Mouse (Mus musculus): ENCODE results near the gene Actr8. TPM values are rescaled to one million over a fixed set of nuclear protein-coding genes. Genes with fewer than 3 reads are reported as not detected.

The Actr8 gene
- total and polyA plus RNA-seq, 2 experiments from 2014 or later = 43.7 to 49.0 TPM

- no peaks in the 10 kb centered on the region for H3K27me3 ChIP-seq (ENCODE audit: insufficient read depth, low read length)
- ATAC-seq (ENCODE audit: low FRiP score) = no peak
- no peaks in the 10 kb centered on the region for H3K4me1 ChIP-seq (ENCODE audit: insufficient read depth, low read length)
- H3K9me3 ChIP-seq (ENCODE audit: low read length) = no peaks in the 10 kb centered on the region
- no peak overlapping the region for H3K27ac ChIP-seq (ENCODE audit: low read depth, low read length)
- no peak for DNase-seq (ENCODE audit: low spot score)
- H3K4me3 ChIP-seq (ENCODE audit: low read depth, low read length) = no peak overlapping the region
- no peak for TF ChIP-seq CTCF (IDR thresholded peaks at IDR 0.05)
- WGBS = 96% methylated on average over 6 of the region's 6 CpGs
- H3K9ac ChIP-seq (replicated peaks; ENCODE audit: low read length, poor library complexity, severe bottlenecking) = no peak overlapping the region
- peaks cover 94% of the 10 kb centered on the region for H3K36me3 ChIP-seq (ENCODE audit: insufficient read depth, low read length)
- H3K4me2 ChIP-seq (ENCODE audit: low read depth, low read length, poor library complexity, severe bottlenecking) = no peak overlapping the region
Measured at GRCm38 (mm10) chr14:29987276-29987675, 9.1 kb downstream of the Actr8 start.

DNA sequence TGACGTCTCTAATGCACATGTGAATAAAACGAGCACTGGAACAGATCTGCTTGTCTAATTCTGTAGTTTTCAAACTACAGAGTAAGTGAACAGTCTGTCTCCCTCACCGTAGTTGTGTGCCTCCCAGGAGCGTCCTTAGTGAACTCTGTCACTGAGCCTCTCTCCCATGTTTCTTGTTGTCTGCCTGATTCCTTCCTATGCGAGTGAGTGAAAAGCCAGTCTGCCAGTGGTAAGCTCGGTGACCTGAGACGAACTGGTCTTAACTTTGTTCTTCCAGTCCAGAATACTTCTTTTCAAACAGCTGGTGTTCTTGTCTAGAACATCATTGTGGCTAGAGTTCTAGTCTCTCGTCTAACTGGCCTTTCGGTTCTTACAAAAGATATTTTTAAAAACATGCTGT lies 9.6 kb downstream of the Actr8 start:
- Histone ChIP-seq H3K9me3 (ENCODE audit: low read length) (no peaks in the 10 kb centered on the region), H3K9ac (replicated peaks; ENCODE audit: low read length, poor library complexity, severe bottlenecking) (no peak overlapping the region), H3K27me3 (ENCODE audit: insufficient read depth, low read length) (no peaks in the 10 kb centered on the region), H3K27ac (ENCODE audit: low read depth, low read length) (no peak overlapping the region), H3K4me1 (ENCODE audit: insufficient read depth, low read length) (no peaks in the 10 kb centered on the region), H3K4me3 (ENCODE audit: low read depth, low read length) (no peak overlapping the region), H3K4me2 (ENCODE audit: low read depth, low read length, poor library complexity, severe bottlenecking) (no peak overlapping the region), H3K36me3 (ENCODE audit: insufficient read depth, low read length) (peaks cover 94% of the 10 kb centered on the region)
- no peak for DNase-seq (ENCODE audit: low spot score)
- 94% methylated on average over 9 of the region's 9 CpGs for WGBS
- TF ChIP-seq CTCF (IDR thresholded peaks at IDR 0.05) = no peak
- no peak for ATAC-seq (ENCODE audit: low FRiP score)

GRCm38 (mm10) chr14:29988337-29988736 lies 10.2 kb downstream of the Actr8 start:
- Histone ChIP-seq H3K9me3 (ENCODE audit: low read length) (no peaks in the 10 kb centered on the region), H3K27ac (ENCODE audit: low read depth, low read length) (no peak overlapping the region), H3K4me1 (ENCODE audit: insufficient read depth, low read length) (no peaks in the 10 kb centered on the region), H3K9ac (replicated peaks; ENCODE audit: low read length, poor library complexity, severe bottlenecking) (no peak overlapping the region), H3K27me3 (ENCODE audit: insufficient read depth, low read length) (no peaks in the 10 kb centered on the region), H3K4me3 (ENCODE audit: low read depth, low read length) (no peak overlapping the region), H3K36me3 (ENCODE audit: insufficient read depth, low read length) (peaks cover 96% of the 10 kb centered on the region), H3K4me2 (ENCODE audit: low read depth, low read length, poor library complexity, severe bottlenecking) (no peak overlapping the region)
- DNase-seq (ENCODE audit: low spot score) = no peak
- WGBS = 92% methylated on average over 4 of the region's 4 CpGs
- no peak for ATAC-seq (ENCODE audit: low FRiP score)
- TF ChIP-seq CTCF (IDR thresholded peaks at IDR 0.05) = no peak

- no peak for TF ChIP-seq CTCF (IDR thresholded peaks at IDR 0.05)
- Histone ChIP-seq H3K4me2 (ENCODE audit: low read depth, low read length, poor library complexity, severe bottlenecking) (no peak overlapping the region), H3K9ac (replicated peaks; ENCODE audit: low read length, poor library complexity, severe bottlenecking) (no peak overlapping the region), H3K9me3 (ENCODE audit: low read length) (no peaks in the 10 kb centered on the region), H3K4me3 (ENCODE audit: low read depth, low read length) (no peak overlapping the region), H3K4me1 (ENCODE audit: insufficient read depth, low read length) (no peaks in the 10 kb centered on the region), H3K36me3 (ENCODE audit: insufficient read depth, low read length) (peaks cover 65% of the 10 kb centered on the region), H3K27me3 (ENCODE audit: insufficient read depth, low read length) (no peaks in the 10 kb centered on the region), H3K27ac (ENCODE audit: low read depth, low read length) (no peak overlapping the region)
- WGBS = 95% methylated on average over 4 of the region's 4 CpGs
- DNase-seq (ENCODE audit: low spot score) (no peak), ATAC-seq (ENCODE audit: low FRiP score) (no peak)
Measured at GRCm38 (mm10) chr14:29994976-29995375, 16.8 kb downstream of the Actr8 start.

- H3K4me3 ChIP-seq (ENCODE audit: low read depth, low read length) = no peak overlapping the region
- H3K36me3 ChIP-seq (ENCODE audit: insufficient read depth, low read length) = peaks cover 55% of the 10 kb centered on the region
- WGBS = 95% methylated on average over 11 of the region's 11 CpGs
- H3K4me2 ChIP-seq (ENCODE audit: low read depth, low read length, poor library complexity, severe bottlenecking) = no peak overlapping the region
- no peaks in the 10 kb centered on the region for H3K9me3 ChIP-seq (ENCODE audit: low read length)
- no peaks in the 10 kb centered on the region for H3K27me3 ChIP-seq (ENCODE audit: insufficient read depth, low read length)
- TF ChIP-seq CTCF (IDR thresholded peaks at IDR 0.05) = no peak
- ATAC-seq (ENCODE audit: low FRiP score) (no peak), DNase-seq (ENCODE audit: low spot score) (no peak)
- no peaks in the 10 kb centered on the region for H3K4me1 ChIP-seq (ENCODE audit: insufficient read depth, low read length)
- no peak overlapping the region for H3K27ac ChIP-seq (ENCODE audit: low read depth, low read length)
- no peak overlapping the region for H3K9ac ChIP-seq (replicated peaks; ENCODE audit: low read length, poor library complexity, severe bottlenecking)
Measured at GRCm38 (mm10) chr14:29996000-29996751, 18.0 kb downstream of the Actr8 start.

GRCm38 (mm10) chr14:29997345-29997744 lies 19.2 kb downstream of the Actr8 start:
- DNase-seq (ENCODE audit: low spot score) (no peak), ATAC-seq (ENCODE audit: low FRiP score) (no peak)
- no peak overlapping the region for H3K4me2 ChIP-seq (ENCODE audit: low read depth, low read length, poor library complexity, severe bottlenecking)
- H3K4me3 ChIP-seq (ENCODE audit: low read depth, low read length) = no peak overlapping the region
- no peak for TF ChIP-seq CTCF (IDR thresholded peaks at IDR 0.05)
- no peak overlapping the region for H3K9ac ChIP-seq (replicated peaks; ENCODE audit: low read length, poor library complexity, severe bottlenecking)
- no peak overlapping the region for H3K27ac ChIP-seq (ENCODE audit: low read depth, low read length)
- no peaks in the 10 kb centered on the region for H3K27me3 ChIP-seq (ENCODE audit: insufficient read depth, low read length)
- H3K9me3 ChIP-seq (ENCODE audit: low read length) = no peaks in the 10 kb centered on the region
- H3K36me3 ChIP-seq (ENCODE audit: insufficient read depth, low read length) = peaks cover 44% of the 10 kb centered on the region
- no peaks in the 10 kb centered on the region for H3K4me1 ChIP-seq (ENCODE audit: insufficient read depth, low read length)

All from midbrain, postnatal 0 days (tissue).